Mouse (Mus musculus): Measurements from ENCODE around the gene 9430015G10Rik.

The 9430015G10Rik gene

GRCm38 (mm10) chr4:156169129-156169528, 59.3 kb downstream of the 9430015G10Rik start:
- DNase-seq (ENCODE audit: low read depth, low spot score): no peak

- no peak for DNase-seq (ENCODE audit: low read depth, low spot score)
Observed at GRCm38 (mm10) chr4:156171828-156172227, 62.0 kb downstream of the 9430015G10Rik start.
